Mouse (Mus musculus): Measurements from ENCODE around the gene Ift172. TPM values are rescaled to one million over a fixed set of nuclear protein-coding genes. Genes with fewer than 3 reads are reported as not detected.

Gene Ift172
- total RNA-seq, 2 experiments from 2014 or later, result 82.8 to 93.9 TPM

- intact Hi-C loops (cut with DNase I), result no loop called here
- DNase-seq (ENCODE audit: low spot score in 2 of 2), result peak in 1 of 2 experiments; percentile 32
Measured at GRCm38 (mm10) chr5:31273018-31273417, 17.9 kb downstream of the Ift172 start.

- intact Hi-C loops (cut with DNase I), result no loop called here
- no peak for DNase-seq (ENCODE audit: low spot score in 2 of 2)
Measured at GRCm38 (mm10) chr5:31267686-31268085, 23.2 kb downstream of the Ift172 start.

DNA sequence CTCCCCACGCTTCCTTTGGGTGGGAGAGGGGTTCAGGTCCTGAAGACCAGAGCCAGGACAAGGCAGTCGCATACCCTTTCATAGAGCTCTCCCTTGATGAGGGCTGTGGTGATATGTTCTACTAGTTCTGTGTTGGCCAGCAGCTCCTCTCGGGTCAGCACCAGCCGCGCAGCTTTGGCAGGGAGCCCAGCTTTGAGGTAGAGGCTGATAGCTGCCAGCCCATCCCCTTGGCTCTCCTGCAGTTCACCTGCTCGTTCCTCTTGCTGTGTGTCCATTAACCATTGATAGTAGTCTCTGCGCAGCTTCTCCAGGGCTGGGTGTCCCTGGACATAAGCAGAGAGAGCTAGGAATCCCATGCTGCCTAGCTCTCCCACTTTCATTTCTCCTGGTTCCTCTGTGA is 24.8 kb downstream of the Ift172 start:
- no peak for DNase-seq (ENCODE audit: low spot score in 2 of 2)
- intact Hi-C loops (cut with DNase I), result no loop called here

GRCm38 (mm10) chr5:31257616-31258015 is 33.3 kb downstream of the Ift172 start:
- intact Hi-C loops (cut with DNase I), result no loop called here
- DNase-seq (ENCODE audit: low spot score in 2 of 2), result no peak

DNA sequence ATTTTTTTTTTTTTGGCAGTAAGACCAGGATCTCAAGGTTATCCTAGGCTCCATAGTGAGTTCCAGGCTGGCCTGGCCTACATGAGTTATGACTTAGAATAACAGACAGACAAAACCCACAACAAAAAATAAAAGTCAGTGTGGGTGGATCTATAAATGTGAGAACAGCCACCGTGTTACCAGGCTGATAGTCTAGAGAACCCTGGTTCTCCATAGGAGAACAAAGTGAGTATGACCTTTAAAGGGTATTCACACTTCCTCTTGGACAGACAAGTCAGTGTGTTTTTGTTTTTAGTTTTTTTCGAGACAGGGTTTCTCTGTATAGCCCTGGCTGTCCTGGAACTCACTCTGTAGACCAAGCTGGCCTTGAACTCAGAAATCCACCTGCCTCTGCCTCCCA is 34.9 kb downstream of the Ift172 start:
- no peak for DNase-seq (ENCODE audit: low spot score in 2 of 2)
- intact Hi-C loops (cut with DNase I), result no loop called here

DNA sequence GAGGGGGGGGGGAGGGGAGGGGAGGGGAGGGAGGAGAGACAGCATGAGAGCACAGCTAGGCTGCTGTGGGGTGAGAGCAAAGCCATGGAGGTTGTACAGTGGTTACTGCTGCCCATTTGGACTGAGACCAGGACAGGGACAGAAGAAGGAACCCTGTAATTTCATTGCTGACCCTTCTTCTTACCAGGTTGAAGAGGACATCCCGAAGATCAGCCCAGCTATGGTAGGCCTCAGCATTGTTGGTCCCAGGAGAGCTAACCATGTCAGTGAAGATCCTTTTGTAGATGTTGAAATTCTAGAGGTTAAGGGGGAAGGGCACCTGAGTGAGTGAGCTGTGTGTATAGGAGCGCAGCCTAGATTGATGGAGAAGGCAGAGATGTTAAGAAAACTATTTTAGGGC is 35.5 kb downstream of the Ift172 start:
- DNase-seq (ENCODE audit: low spot score in 2 of 2), result no peak
- intact Hi-C loops (cut with DNase I), result no loop called here

DNA sequence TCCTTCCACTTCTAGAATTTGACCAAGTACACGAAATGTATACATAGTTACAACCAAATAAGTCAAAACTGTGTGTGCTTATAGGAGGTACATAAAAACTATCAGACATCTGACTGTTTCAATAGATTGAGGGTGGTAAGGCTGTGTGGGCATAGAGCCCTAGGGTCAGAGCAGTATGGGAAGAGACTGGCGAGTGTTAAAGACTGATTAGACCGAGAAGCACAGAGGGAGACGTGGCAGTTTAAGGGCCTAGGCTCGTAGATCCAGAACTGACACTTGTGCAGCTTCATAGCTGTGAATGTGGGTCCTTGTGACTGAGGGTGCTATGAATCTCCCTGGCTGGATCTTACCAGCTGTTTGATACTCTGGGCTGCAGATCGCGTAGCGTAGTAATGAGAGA is 36.0 kb downstream of the Ift172 start:
- intact Hi-C loops (cut with DNase I), result no loop called here
- DNase-seq (ENCODE audit: low spot score in 2 of 2), result no peak

DNA sequence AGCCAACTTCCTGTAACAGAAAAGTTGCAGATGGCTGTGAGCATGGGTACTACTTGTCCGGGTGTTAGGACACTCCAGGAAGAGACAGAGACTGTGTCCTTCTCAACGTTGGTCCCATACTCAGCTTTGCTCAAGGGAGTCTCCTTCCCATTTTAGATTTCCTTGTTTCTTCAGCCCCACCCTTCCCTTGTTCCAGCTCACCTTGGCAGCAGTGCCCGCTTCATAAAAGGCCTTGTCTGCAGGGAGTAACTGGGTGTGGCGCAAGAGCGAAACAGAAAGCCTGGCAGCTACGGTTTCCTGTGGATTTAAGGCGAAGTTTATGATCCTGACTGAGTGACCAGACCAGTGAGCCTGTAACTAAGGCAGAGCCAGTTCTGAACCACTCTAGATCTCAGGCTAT is 36.5 kb downstream of the Ift172 start:
- DNase-seq (ENCODE audit: low spot score in 2 of 2), result no peak
- intact Hi-C loops (cut with DNase I), result no loop called here

DNA sequence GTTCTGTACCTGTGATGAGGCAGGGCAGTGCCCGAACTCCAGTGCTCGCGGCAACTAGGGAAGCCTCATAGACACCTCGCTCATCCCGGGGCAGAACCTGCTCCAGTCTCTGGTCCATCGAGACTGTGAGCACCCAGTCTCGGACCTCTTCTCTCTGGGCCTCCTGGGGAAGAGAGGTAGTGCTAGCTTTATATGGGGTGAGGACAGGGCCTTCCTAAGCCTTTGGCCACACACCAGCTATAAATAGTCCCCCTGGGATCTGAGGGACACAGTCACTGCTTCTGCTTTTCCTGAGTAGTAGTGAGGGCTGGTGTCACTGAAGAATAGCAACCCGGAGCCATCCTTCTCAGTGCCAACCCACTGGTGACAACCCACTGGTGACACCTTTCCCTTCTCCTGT is 37.1 kb downstream of the Ift172 start:
- no peak for DNase-seq (ENCODE audit: low spot score in 2 of 2)
- intact Hi-C loops (cut with DNase I), result no loop called here

DNA sequence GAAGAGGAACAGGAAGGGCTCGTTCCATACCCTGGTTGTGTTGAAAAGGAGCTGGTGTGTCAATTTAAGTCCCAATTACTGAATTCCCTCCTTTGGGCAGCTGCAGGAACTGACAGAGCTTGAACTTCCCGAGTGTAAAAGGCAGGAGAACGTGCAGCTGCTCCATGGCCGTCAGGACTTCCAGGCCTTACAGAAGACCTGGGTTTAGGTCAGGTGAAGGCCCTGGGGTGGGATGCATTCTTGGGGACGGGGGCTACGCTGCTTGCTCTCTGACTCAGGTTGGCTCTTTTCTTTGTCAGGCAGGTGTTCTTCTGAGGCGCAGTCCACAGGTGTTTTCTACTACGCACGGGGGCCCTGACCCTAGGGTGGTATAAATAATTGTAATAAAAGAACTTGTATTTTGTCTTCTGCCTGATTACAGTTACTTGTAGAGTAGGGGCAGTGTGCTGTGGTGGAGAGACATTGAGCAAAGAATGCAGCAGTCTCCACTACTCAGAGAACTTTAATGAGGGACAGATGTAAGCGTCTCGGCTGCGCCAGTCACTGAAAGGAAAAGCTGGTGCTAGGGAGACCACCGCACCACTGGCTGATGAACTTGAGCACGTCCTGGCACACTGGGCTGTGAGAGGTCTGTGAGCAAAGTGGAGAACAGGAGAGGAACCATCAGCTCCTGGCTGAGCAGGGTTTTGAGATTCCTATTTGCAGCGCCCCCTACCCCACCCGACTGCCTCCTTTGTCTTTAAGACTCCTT is 37.9 kb downstream of the Ift172 start:
- no peak for DNase-seq (ENCODE audit: low spot score in 2 of 2)
- intact Hi-C loops (cut with DNase I), result no loop called here

GRCm38 (mm10) chr5:31252151-31252550 is 38.8 kb downstream of the Ift172 start:
- intact Hi-C loops (cut with DNase I), result no loop called here
- no peak for DNase-seq (ENCODE audit: low spot score in 2 of 2)

DNA sequence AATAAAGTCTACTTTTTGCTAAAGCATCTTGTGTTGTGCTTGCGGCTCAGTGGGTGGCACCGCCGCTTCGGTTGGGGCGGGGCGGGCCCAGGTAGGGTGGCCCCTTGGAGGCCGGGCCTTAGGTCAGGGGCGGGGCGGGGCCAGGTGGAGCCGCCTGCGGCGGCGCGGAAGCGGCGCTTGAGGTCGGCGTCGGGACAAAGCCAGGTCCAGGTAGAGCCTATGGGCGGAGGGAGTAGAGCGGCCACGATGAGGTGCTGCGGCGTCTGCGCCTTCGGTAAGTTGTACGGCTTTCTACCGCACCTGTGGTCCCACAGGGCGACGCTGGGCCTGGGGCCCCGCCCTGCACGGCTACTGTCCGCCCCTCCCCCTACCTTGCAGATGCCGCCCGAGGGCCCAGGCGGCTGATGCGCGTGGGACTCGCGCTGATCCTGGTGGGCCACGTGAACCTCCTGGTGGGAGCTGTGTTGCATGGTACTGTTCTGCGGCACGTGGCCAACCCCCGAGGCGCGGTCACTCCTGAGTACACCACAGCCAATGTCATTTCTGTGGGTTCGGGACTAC is 39.3 kb downstream of the Ift172 start, which contains the start of gene Krtcap3:
Krtcap3 (plus strand) TSS at position 151 of the 561 bp plus-strand sequence.
- intact Hi-C loops (cut with DNase I), result no loop called here
- peak in 1 of 2 experiments; percentile 59 for DNase-seq (ENCODE audit: low spot score in 2 of 2)

- intact Hi-C loops (cut with DNase I), result no loop called here
- DNase-seq (ENCODE audit: low spot score in 2 of 2), result no peak
Measured at GRCm38 (mm10) chr5:31250716-31251115, 40.2 kb downstream of the Ift172 start.

GRCm38 (mm10) chr5:31242191-31242590 is 48.7 kb downstream of the Ift172 start:
- intact Hi-C loops (cut with DNase I), result no loop called here
- DNase-seq (ENCODE audit: low spot score in 2 of 2), result no peak

DNA sequence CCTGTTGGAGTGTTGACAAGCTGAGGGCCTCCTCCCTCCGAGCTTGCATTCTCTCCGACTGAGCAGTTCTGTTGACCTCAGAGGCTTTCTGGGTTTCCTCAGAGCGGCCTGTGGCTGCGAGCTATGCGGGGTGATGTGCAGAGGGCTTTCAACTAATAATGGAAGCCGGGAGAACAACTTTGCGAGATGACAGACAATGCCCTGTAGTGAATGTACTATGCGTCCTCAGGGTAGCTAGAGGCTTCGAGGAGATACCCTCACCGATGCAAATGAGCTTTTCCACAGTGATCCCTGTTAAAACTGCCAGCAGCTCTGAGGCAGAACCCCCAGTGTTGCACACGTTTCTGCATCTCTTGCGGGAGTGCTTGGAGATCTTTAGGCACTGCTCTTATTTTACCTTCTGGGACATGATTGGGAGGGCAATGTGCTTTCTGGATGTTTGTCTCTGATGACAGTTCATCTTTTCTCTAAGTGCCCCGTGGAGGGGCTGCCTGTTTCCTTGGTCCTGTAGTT is 49.3 kb downstream of the Ift172 start:
- DNase-seq (ENCODE audit: low spot score in 2 of 2), result no peak
- intact Hi-C loops (cut with DNase I), result loop anchor here (2.0 kb wide), 1 partner anchor 21 kb away; the partner anchor contains the start of gene Ppm1g

GRCm38 (mm10) chr5:31240637-31241521 is 50.0 kb downstream of the Ift172 start, which contains the start of the genes Nrbp1 and Gm9970:
Gene Nrbp1, plus strand, starts transcription at chr5:31240864.
Gene Gm9970, minus strand, starts transcription at chr5:31241232.
- DNase-seq (ENCODE audit: low spot score in 2 of 2), result peak; percentile 95 to 97
- intact Hi-C loops (cut with DNase I), result loop anchor here (2.0 kb wide), 1 partner anchor 20 kb away; the partner anchor contains the start of gene Ppm1g

GRCm38 (mm10) chr5:31226641-31227040 is 64.3 kb downstream of the Ift172 start:
- intact Hi-C loops (cut with DNase I), result no loop called here
- no peak for DNase-seq (ENCODE audit: low spot score in 2 of 2)

GRCm38 (mm10) chr5:31222696-31223095 is 68.2 kb downstream of the Ift172 start:
- DNase-seq (ENCODE audit: low spot score in 2 of 2), result no peak
- intact Hi-C loops (cut with DNase I), result loop anchor here (5.0 kb wide), 1 partner anchor 105 kb away; no protein-coding TSS in a partner anchor

GRCm38 (mm10) chr5:31221304-31221945 is 69.5 kb downstream of the Ift172 start:
- intact Hi-C loops (cut with DNase I), result loop anchor here (2.0 to 5.0 kb wide), 2 partner anchors 19 to 106 kb away; partner anchors contain the start of genes Gm9970 and Nrbp1
- peak; percentile 43 to 74 for DNase-seq (ENCODE audit: low spot score in 2 of 2)

Data from left cerebral cortex, postnatal 14 days (tissue).